Mouse (Mus musculus) liver, embryonic 14 days (tissue): Measurements from ENCODE around the gene Ick. TPM values are rescaled to one million over a fixed set of nuclear protein-coding genes. Genes with fewer than 3 reads are reported as not detected.

ENCODE experiments used
- polyA plus RNA-seq: library from polyadenylated mRNA; depleted of rRNA; stranded (reverse); fragments of >200 nt; gene quantifications from 2 replicates; pipeline ENCODE4 v1.2.3, GENCODE M21; 2012; rRNA removed

The Ick gene
- 3.5 and 4.2 TPM in 2 replicates for polyA plus RNA-seq

GRCm38 (mm10) chr9:78108796-78109239, at the start of gene Ick, which contains the start of gene Fbxo9:
Gene Ick, plus strand, starts transcription at chr9:78109192.
Gene Fbxo9, minus strand, starts transcription at chr9:78109065.

GRCm38 (mm10) chr9:78182474-78182873, 73.5 kb downstream of the Ick start, which contains the start of gene Gsta4:
Gene Gsta4, plus strand, starts transcription at chr9:78182774.

Other genes with a start within 250 kb of the Ick start
- gene Elovl5, start 191.8 kb upstream of the Ick start, polyA plus RNA-seq: 9.8 and 11.2 TPM in 2 replicates
- not detected in 2 replicates for gene Gcm1, start 57.3 kb upstream of the Ick start, polyA plus RNA-seq
- 60.7 and 71.6 TPM in 2 replicates for gene Fbxo9, start 127 bp upstream of the Ick start, polyA plus RNA-seq
- 19.2 and 19.8 TPM in 2 replicates for gene Gsta4, start 73.6 kb downstream of the Ick start, polyA plus RNA-seq
- 0.05 and 0.07 TPM in 2 replicates for gene Gsta1, start 121.5 kb downstream of the Ick start, polyA plus RNA-seq
- not detected in 2 replicates for gene Gm3776, start 147.9 kb downstream of the Ick start, polyA plus RNA-seq
- 0.03 TPM in 1 of 2 replicates, not detected in the other for gene Gm10639, start 180.7 kb downstream of the Ick start, polyA plus RNA-seq
- not detected in 2 replicates for gene Omt2a, start 205.6 kb downstream of the Ick start, polyA plus RNA-seq
- gene Omt2b, start 218.4 kb downstream of the Ick start, polyA plus RNA-seq: not detected in 2 replicates
- gene Gsta2, start 246.6 kb downstream of the Ick start, polyA plus RNA-seq: 0.09 and 0.16 TPM in 2 replicates